ENCODE assay signal across 8 mouse cellular contexts in genomic region chr2:153032083-153032842, GRCm38 (mm10). TPM values are rescaled to one million over a fixed set of nuclear protein-coding genes. Genes with fewer than 3 reads are reported as not detected.
DNase-seq lines count a peak whose midpoint lies in the region; ATAC-seq lines count a peak whose summit lies in the region.

No protein-coding gene starts in this region.

- H3K9ac ChIP-seq in intestine, embryonic 14.5 days (ENCODE audit: low read length): no peak overlapping the region
- no peak overlapping the region for H3K9ac ChIP-seq in liver, embryonic 13.5 days

- peaks cover 61% of the 10 kb centered on the region for H3K27me3 ChIP-seq in intestine, embryonic 14.5 days (replicated peaks; ENCODE audit: control insufficient read depth, insufficient read depth, low read length)
- H3K27me3 ChIP-seq in liver, embryonic 13.5 days: peaks cover 75% of the 10 kb centered on the region

- no peaks in the 10 kb centered on the region for H3K4me1 ChIP-seq in intestine, embryonic 14.5 days (replicated peaks; ENCODE audit: control insufficient read depth, insufficient read depth, low read length)
- H3K4me1 ChIP-seq in liver, embryonic 13.5 days (replicated peaks): peaks cover 9% of the 10 kb centered on the region

- H3K4me3 ChIP-seq in intestine, embryonic 14.5 days (ENCODE audit: low read depth, low read length): peak overlapping the region; percentile 39
- peak overlapping the region; percentile 48 for H3K4me3 ChIP-seq in liver, embryonic 13.5 days (replicated peaks)

- peak; percentile 92 for DNase-seq in heart, adult 11 months
- no peak for DNase-seq in heart, postnatal 25 days (ENCODE audit: low spot score)
- DNase-seq in cerebellum, postnatal 10 days: peak; percentile 74 to 75
- peak; percentile 81 for DNase-seq in gastrocnemius, postnatal 14 days
- DNase-seq in intestine, embryonic 14.5 days (ENCODE audit: low spot score): peak; percentile 99
- peak; percentile 61 for DNase-seq in liver, embryonic 13.5 days
- peak; percentile 74 for DNase-seq in naive thymus-derived CD4-positive, alpha-beta T cell, adult 2 months (ENCODE audit: low read depth)
- DNase-seq in testis, postnatal 10 days (ENCODE audit: low spot score): peak; percentile 94

- H3K9me3 ChIP-seq in intestine, embryonic 14.5 days (ENCODE audit: control insufficient read depth, low read length): no peaks in the 10 kb centered on the region
- no peaks in the 10 kb centered on the region for H3K9me3 ChIP-seq in liver, embryonic 13.5 days (replicated peaks)

- H3K36me3 ChIP-seq in intestine, embryonic 14.5 days (ENCODE audit: control insufficient read depth, insufficient read depth, low read length): no peaks in the 10 kb centered on the region
- no peaks in the 10 kb centered on the region for H3K36me3 ChIP-seq in liver, embryonic 13.5 days

- H3K27ac ChIP-seq in intestine, embryonic 14.5 days (ENCODE audit: low read depth): no peak overlapping the region
- H3K27ac ChIP-seq in liver, embryonic 13.5 days: no peak overlapping the region

- intact Hi-C loops in heart, postnatal 25 days (cut with DNase I): no loop called here
- intact Hi-C loops in gastrocnemius, postnatal 14 days (cut with DNase I; ENCODE audit: low total_unique reads): no loop called here

- 2% methylated on average over 51 of the region's 58 CpGs for WGBS in intestine, embryonic 14.5 days
- 3% methylated on average over 56 of the region's 58 CpGs for WGBS in liver, embryonic 13.5 days (ENCODE audit: insufficient replicate concordance)

- H3K4me2 ChIP-seq in intestine, embryonic 14.5 days (ENCODE audit: low read length): peak overlapping the region; percentile 76
- H3K4me2 ChIP-seq in liver, embryonic 13.5 days: peak overlapping the region; percentile 65

- peak; percentile 72; the same call in 1 of the 2 replicates for ATAC-seq in intestine, embryonic 14.5 days (replicated peaks; ENCODE audit: low FRiP score, low TSS enrichment, low read depth)
- peak; percentile 60; the same call in 1 of the 2 replicates for ATAC-seq in liver, embryonic 13.5 days (ENCODE audit: low read depth)

RNA-seq across cellular contexts. Expression of gene Xkr7, which starts 0.6 kb away (rescaled TPM):
- not detected for total RNA-seq in heart, postnatal 25 days (2021)
- under 1 TPM in 1 of 2 experiments, not detected in 1; 0.37 TPM for total RNA-seq in gastrocnemius, postnatal 14 days (2021)
- 0.08 TPM in 1 of 2 replicates, not detected in the other for polyA plus RNA-seq in intestine, embryonic 14.5 days (2014; fragmentation: Nextera tagmentation; extraction: Ambion mirVana)
- not detected in 2 replicates for polyA plus RNA-seq in liver, embryonic 13.5 days (2015; fragmentation: Nextera tagmentation; extraction: Ambion mirVana)

RNA-seq across cellular contexts. Expression of gene Pdrg1, which starts 17.0 kb away (rescaled TPM):
- 100 to 1,000 TPM; 110 to 116 TPM for total RNA-seq in heart, postnatal 25 days (2021)
- 10 to 100 TPM; 56.8 to 65.5 TPM for total RNA-seq in gastrocnemius, postnatal 14 days (2021)
- polyA plus RNA-seq in intestine, embryonic 14.5 days (2014; fragmentation: Nextera tagmentation; extraction: Ambion mirVana): 53.9 and 59.6 TPM in 2 replicates
- polyA plus RNA-seq in liver, embryonic 13.5 days (2015; fragmentation: Nextera tagmentation; extraction: Ambion mirVana): 48.9 and 49.2 TPM in 2 replicates

RNA-seq across cellular contexts. Expression of gene Ccm2l, which starts 33.5 kb away (rescaled TPM):
- total RNA-seq in heart, postnatal 25 days (2021): 10 to 100 TPM; 15.8 to 16.7 TPM
- total RNA-seq in gastrocnemius, postnatal 14 days (2021): 1 to 10 TPM; 5.9 to 9.1 TPM
- 1.4 and 2.4 TPM in 2 replicates for polyA plus RNA-seq in intestine, embryonic 14.5 days (2014; fragmentation: Nextera tagmentation; extraction: Ambion mirVana)
- polyA plus RNA-seq in liver, embryonic 13.5 days (2015; fragmentation: Nextera tagmentation; extraction: Ambion mirVana): 0.83 and 0.92 TPM in 2 replicates
